ENCODE assay signal across 27 mouse cellular contexts in the genomic region with DNA sequence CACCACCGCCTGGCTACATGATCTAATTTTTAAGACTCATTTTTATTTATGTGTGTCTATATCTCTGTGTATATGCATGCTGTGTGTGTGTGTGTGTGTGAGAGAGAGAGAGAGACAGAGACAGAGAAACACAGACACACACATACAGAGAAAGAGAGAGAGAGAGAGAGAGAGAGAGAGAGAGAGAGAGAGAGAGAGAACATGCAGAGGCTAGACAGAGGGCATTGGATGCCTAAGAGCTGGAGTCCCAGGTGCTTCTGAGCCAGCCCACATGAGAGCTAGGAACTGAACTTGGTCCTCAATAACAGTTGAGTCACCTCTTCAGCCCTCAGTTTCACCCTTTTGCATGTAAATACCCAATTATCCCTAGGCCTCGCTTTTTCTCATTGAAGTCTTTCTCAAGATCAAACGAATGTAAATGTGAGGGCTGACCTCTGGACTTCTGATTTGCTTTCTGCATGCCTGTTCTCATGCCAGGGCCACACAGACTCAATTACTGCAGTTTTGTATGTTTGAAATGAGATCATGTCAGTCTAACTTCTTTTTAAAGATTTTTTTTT.
DNase-seq lines count a peak whose midpoint lies in the region; ATAC-seq and TF ChIP-seq lines count a peak whose summit lies in the region.
"Had no signal": no experiment of that assay in that cellular context is flagged by ENCODE, and none has a peak within 500 bp of the region (broad histone marks: within the 10 kb centered on the region; RNA-seq: fewer than 3 reads in every experiment).

No protein-coding gene starts in this region.

- TF ChIP-seq POLR2A in kidney, adult 2 months (IDR thresholded peaks at IDR 0.05; ENCODE audit: low read depth, low read length) = no peak

- DNase-seq in midbrain, embryonic 11.5 days (ENCODE audit: low spot score, missing footprints) = peak; percentile 47
- DNase-seq in ES-CJ7 (ENCODE audit: low read depth, low spot score) (peak; percentile 83), R1 (ENCODE audit: low read depth, low spot score) (peak; percentile 81)
- DNase-seq in lung, postnatal 10 days = no peak
- DNase-seq in kidney, adult 2 months = no peak
- no peak for DNase-seq in adrenal gland, adult 18-20 months (ENCODE audit: low spot score in 2 of 2)
- DNase-seq: adrenal gland, adult 2 months; adrenal gland, postnatal 10 days; adrenal gland, postnatal 25 days; cerebellum, adult 11 months; cerebellum, adult 18-20 months; cerebellum, adult 8-10 months; cerebellum, adult 9-11 months; cerebellum, postnatal 14 days; cerebellum, postnatal 36 days; embryo, embryonic 11 days had no signal

- no peak overlapping the region for H3K4me3 ChIP-seq in midbrain, embryonic 11.5 days (ENCODE audit: low read depth, low read length)
- no peak overlapping the region for H3K4me3 ChIP-seq in midbrain, embryonic 13.5 days (replicated peaks)
- H3K4me3 ChIP-seq in kidney, adult 2 months (ENCODE audit: insufficient read depth, low read depth, low read length) = no peak overlapping the region
- H3K4me3 ChIP-seq: embryonic facial prominence, embryonic 13.5 days; embryonic facial prominence, embryonic 15.5 days; erythroblast, embryonic 14.5 days; forebrain, embryonic 10.5 days; forebrain, embryonic 12.5 days had no signal

- no peaks in the 10 kb centered on the region for H3K9me3 ChIP-seq in midbrain, embryonic 11.5 days (ENCODE audit: control insufficient read depth, low read length)
- no peaks in the 10 kb centered on the region for H3K9me3 ChIP-seq in midbrain, embryonic 13.5 days
- H3K9me3 ChIP-seq: embryonic facial prominence, embryonic 13.5 days; embryonic facial prominence, embryonic 15.5 days; forebrain, embryonic 10.5 days; forebrain, embryonic 12.5 days; G1E had no signal

- WGBS in midbrain, embryonic 11.5 days = 58% methylated on average over 3 of the region's 3 CpGs
- WGBS in midbrain, embryonic 13.5 days = 63% methylated on average over 3 of the region's 3 CpGs
- 60% methylated on average over 3 of the region's 3 CpGs for WGBS in kidney, adult 2 months

- no peak overlapping the region for H3K9ac ChIP-seq in midbrain, embryonic 11.5 days (ENCODE audit: low read length)
- no peak overlapping the region for H3K9ac ChIP-seq in midbrain, embryonic 13.5 days (replicated peaks)
- H3K9ac ChIP-seq: embryonic facial prominence, embryonic 13.5 days; embryonic facial prominence, embryonic 15.5 days; forebrain, embryonic 12.5 days had no signal

- no peak overlapping the region for H3K4me2 ChIP-seq in midbrain, embryonic 11.5 days
- H3K4me2 ChIP-seq in midbrain, embryonic 13.5 days (replicated peaks) = no peak overlapping the region
- H3K4me2 ChIP-seq: embryonic facial prominence, embryonic 13.5 days; embryonic facial prominence, embryonic 15.5 days; forebrain, embryonic 12.5 days had no signal

- no peak for TF ChIP-seq CTCF in kidney, adult 2 months (conservative IDR thresholded peaks at IDR 0.05; ENCODE audit: insufficient read depth, insufficient read length, low read depth, low read length)

- H3K27ac ChIP-seq in midbrain, embryonic 11.5 days (ENCODE audit: low read depth, low read length) = no peak overlapping the region
- no peak overlapping the region for H3K27ac ChIP-seq in midbrain, embryonic 13.5 days
- H3K27ac ChIP-seq in kidney, adult 2 months (ENCODE audit: insufficient read depth, low read depth, low read length) = no peak overlapping the region
- H3K27ac ChIP-seq: embryonic facial prominence, embryonic 13.5 days; embryonic facial prominence, embryonic 15.5 days; forebrain, embryonic 10.5 days; forebrain, embryonic 12.5 days had no signal

- ATAC-seq in midbrain, embryonic 11.5 days (ENCODE audit: low FRiP score) = no peak
- ATAC-seq in midbrain, embryonic 13.5 days = no peak
- ATAC-seq: activated CD4-positive, CD25-positive, alpha-beta regulatory T cell, adult 4 months; forebrain, embryonic 14.5 days; forebrain, embryonic 16.5 days; Patski had no signal

- no peaks in the 10 kb centered on the region for H3K4me1 ChIP-seq in midbrain, embryonic 11.5 days (ENCODE audit: control insufficient read depth, insufficient read depth, low read length)
- no peaks in the 10 kb centered on the region for H3K4me1 ChIP-seq in midbrain, embryonic 13.5 days (replicated peaks)
- H3K4me1 ChIP-seq in kidney, adult 2 months (ENCODE audit: control insufficient read depth, insufficient read depth, low read length) = no peaks in the 10 kb centered on the region
- H3K4me1 ChIP-seq: embryonic facial prominence, embryonic 13.5 days; embryonic facial prominence, embryonic 15.5 days had no signal

- H3K36me3 ChIP-seq in midbrain, embryonic 11.5 days (ENCODE audit: control insufficient read depth, insufficient read depth, low read length) = no peaks in the 10 kb centered on the region
- no peaks in the 10 kb centered on the region for H3K36me3 ChIP-seq in midbrain, embryonic 13.5 days
- no peaks in the 10 kb centered on the region for H3K36me3 ChIP-seq in kidney, adult 2 months (ENCODE audit: control insufficient read depth, insufficient read depth, low read length)
- H3K36me3 ChIP-seq: embryonic facial prominence, embryonic 13.5 days; embryonic facial prominence, embryonic 15.5 days; forebrain, embryonic 10.5 days; forebrain, embryonic 12.5 days; G1E had no signal

- H3K27me3 ChIP-seq in midbrain, embryonic 11.5 days (ENCODE audit: control insufficient read depth, insufficient read depth, low read length) = no peaks in the 10 kb centered on the region
- H3K27me3 ChIP-seq in midbrain, embryonic 13.5 days = no peaks in the 10 kb centered on the region
- no peaks in the 10 kb centered on the region for H3K27me3 ChIP-seq in kidney, adult 2 months (replicated peaks; ENCODE audit: control insufficient read depth, insufficient read depth, low read length)
- H3K27me3 ChIP-seq: embryonic facial prominence, embryonic 13.5 days; embryonic facial prominence, embryonic 15.5 days; forebrain, embryonic 12.5 days; Patski had no signal

Comparison
In these comparisons a context has a peak if more than half of its experiments do, and no peak if none do; other contexts are left out.
1. DNase-seq: peak in midbrain, embryonic 11.5 days (single experiment), ES-CJ7 (single experiment) and R1 (single experiment); none in lung, postnatal 10 days (single experiment), kidney, adult 2 months (single experiment) and adrenal gland, adult 18-20 months (0 of 2).